Mouse (Mus musculus) embryo, embryonic 10.5 days (tissue): ENCODE results near the gene Mta3.
A peak's percentile ranks its signal among the peaks of the same experiment; 100 is the strongest.
"Not testable (repeated sequence)": the region's sequence is repeated elsewhere in the genome, so short reads cannot be mapped to it uniquely, and the experiment has no call there.

Experiments
- DNase-seq: peaks from one replicate; pipeline ENCODE4 v3.0.0-alpha.2; 2015; ENCODE audit warnings: low spot score

Gene Mta3

DNA sequence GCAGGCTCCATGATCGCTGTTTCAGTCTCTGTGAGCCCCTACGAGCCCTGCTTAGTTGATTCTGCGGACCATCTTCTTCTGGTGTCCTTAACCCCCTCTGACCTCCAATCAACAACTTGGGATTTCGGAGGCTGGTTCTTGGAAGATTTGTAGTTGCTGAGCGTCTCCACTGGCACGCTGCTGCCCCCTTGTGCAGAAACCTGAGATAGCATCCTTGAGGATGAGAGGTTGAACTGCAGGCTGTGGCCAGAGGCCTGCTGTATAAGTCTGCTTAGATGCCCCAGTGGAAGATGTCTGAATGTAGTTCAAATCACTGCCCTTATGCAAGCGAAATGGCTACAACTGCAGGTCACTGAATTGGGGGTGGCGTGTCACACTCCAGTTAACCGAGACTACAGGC lies 144.5 kb downstream of the Mta3 start:
- DNase-seq: peak; percentile 96

DNA sequence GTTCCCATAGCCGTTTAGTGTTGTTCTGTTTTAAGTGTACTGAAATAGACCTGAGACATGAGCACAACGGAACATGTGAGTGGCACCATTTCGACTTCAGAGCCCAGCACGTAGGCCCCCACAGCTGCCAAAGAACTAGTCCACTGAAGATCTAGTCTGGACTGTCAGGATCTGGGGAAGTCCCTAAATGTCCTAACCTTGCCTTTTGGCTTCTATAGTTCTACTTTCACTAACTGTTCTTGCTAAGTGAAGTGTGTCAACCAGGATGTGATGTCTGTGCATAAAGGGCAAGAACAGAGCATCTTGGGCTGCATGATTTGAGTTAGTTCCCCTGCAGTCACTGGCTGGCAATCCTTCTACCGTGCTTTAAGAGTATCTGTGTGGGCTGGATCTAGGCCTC lies 144.9 kb downstream of the Mta3 start:
- DNase-seq: no peak

DNA sequence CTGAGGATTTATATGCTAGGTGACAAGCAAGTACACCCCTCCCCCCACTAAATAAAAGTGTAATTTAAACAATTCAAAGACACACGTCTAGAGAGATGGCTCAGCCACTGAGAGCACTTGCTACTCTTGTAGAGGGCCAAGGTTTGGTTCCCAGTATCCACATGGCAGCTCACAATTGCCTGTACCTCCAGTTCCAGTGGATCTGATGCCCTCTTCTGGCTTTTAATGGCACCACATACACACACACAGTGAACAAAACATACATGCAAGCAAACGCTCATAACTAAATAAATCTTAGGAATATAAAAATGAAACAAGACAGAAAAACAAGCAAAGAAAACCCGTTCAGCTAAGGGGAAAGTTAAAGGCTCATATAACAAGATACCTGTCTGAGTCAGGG lies 147.9 kb downstream of the Mta3 start:
- no peak for DNase-seq

DNA sequence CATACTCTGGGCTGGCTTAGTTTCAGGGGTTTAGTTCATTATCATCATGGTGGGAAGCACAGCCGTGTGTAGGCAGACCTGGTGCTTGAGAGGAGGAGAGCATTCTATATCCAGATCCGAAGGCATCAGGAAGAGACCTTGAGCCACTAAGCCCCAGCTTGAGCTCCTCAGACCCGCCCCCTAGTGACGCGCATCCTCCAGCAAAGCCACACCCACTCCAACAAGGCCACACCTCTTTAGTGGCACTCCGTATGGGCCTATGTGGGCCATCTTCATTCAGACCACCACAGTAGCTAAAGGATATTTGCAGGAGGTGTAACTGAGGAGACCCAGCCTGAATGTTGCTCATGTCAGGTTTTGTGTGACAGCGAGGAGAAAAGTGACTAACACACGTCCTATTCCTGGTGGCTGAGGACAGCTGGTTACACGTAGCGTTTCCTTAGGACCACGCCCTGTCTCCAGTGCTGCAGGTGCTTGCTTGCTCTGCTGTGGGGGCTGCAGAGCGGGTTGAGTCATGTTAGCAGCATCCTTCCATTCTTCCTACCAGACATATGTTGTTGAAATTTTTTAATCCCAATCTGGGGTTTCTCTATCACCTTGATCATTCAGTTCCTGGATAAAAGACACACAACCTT lies 148.4 kb downstream of the Mta3 start:
- DNase-seq: peak; percentile 53

DNA sequence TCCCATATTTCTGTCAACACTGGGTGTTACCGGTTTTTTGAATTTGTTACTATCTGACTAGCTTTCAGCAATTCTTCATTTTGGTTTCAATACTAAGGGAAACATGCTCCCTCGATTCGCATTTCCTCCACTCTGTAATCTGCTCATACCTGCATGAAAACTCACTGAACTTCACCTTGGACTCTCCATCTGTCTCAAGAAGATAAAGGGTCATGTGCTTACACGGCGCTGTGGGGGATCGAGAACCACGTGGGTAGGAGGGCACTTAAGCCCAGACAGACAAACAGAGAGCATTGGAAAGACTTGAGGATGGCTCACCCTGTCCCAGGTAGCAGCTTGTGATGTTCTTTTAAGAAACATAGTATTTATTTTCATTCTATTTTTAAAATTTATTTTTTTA lies 152.4 kb downstream of the Mta3 start:
- no peak for DNase-seq

DNA sequence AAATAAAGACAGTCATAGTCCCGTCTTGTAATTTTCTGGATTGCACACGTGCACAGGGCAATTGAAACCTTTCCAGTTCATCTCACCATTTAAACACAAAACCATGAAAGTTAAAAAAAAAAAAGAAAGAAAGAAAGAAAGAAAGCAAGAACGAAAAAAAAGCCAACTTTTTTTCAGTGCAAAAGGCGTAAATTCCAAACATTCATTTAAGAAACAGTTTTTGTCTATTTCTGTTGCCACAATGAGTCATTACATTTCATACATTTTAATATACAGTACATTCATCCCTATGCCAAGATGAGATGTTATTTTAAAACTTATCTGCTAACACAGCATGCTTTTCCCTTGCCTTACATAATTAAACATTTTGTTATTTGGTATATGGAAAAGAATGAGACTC lies 153.7 kb downstream of the Mta3 start:
- DNase-seq: no peak

DNA sequence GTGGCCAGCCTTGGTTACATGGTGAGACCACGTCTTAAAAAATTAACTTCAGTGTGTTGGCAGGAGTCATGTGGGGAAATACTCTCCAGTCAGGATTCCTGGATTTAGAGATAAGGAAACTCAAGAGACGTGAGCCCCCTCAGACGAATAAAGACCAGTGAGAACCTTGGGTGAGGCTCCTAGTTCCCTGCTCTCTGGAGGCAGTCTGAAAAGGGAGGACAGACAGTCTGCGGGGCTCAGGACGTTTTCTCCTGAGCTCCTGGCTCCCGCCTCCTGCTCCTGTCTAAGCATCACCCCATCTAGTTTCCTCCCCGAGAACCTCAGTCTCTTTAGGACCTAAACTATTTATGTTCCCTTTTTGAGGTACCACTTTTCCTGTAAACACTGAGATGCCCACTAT lies 154.3 kb downstream of the Mta3 start:
- DNase-seq: no peak

DNA sequence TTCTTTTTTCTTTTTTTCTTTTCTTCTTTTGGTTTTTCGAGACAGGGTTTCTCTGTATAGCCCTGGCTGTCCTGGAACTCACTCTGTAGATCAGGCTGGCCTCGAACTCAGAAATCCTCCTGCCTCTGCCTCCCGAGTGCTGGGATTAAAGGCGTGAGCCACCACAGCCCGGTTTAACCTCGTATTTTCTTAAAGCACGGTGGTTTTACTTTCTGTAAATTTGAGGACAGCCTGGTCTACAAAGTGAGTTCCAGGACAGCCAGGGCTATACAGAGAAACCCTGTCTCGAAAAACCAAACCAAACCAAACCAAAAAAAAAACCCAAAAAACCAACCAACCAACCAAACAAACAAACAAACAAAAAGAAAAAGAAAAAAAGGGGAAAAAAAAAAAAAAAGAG lies 155.0 kb downstream of the Mta3 start:
- not testable (repeated sequence) for DNase-seq

DNA sequence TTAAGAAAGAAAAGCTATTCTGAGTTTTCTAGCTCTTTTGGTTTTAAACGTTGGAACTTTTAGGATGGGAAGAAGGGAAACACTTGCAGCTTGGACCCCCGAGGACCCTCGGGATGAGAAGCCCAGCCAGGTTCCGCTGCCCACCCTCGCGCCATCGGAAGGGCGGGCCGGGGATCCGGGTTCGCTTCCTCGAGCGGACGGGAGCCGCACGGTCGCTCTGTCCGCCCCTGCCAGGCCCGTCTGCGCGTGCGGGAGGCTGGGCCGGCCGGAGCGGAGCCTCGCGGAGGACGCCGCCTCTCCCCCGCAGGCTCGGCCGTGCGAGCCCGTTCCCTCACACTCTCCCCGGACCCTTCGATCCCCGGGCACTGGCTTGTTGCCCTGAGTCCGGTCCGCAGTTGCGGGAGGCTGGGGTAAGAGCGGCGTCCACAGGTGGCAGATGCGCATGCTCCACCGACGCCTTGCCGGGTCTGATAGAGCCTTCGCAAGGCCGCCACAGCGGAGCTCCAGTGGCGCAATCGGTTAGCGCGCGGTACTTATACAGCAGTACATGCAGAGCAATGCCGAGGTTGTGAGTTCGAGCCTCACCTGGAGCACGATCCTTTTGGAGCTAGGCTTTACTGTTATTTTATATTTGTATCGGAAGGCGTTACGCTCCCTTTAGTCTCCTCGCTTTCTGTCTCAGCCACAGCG lies 155.6 kb downstream of the Mta3 start:
- peak; percentile 96 for DNase-seq

DNA sequence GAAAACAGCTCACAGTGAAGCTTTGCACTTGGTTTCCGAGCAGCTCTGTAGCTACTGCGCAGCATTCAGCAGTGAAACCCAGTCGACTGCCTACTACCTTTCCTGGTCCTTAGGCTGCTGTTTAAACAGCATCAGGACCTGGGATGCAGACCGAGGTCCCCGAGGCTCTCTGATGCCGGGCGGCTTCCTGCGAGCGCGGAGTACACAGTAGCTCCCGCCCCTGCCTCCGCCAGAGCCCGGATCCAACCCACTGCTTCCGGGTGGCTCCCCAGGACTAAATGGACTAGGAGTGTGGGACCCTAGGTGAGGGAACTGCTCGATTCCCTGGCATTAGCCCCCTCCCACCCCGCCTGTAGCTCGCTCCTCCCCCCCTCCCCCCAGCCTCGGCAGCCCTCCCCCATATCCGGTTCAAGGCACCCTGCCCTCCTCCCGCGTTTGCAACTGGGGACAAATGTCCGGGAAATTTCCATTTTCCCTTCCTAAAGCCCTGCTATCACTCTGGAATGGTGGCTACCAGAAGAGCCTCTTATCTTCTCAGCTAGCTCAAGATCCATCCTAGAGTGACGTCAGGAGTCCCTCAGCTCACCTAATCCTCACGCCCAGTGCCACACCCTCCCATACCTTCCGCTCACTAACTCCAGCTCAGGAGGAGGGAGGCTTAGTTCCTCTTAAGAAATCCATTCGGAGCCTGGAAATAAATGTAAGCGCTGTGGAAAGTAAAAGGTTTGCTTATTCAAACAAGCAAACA lies 156.3 kb downstream of the Mta3 start:
- peak; percentile 69 for DNase-seq

DNA sequence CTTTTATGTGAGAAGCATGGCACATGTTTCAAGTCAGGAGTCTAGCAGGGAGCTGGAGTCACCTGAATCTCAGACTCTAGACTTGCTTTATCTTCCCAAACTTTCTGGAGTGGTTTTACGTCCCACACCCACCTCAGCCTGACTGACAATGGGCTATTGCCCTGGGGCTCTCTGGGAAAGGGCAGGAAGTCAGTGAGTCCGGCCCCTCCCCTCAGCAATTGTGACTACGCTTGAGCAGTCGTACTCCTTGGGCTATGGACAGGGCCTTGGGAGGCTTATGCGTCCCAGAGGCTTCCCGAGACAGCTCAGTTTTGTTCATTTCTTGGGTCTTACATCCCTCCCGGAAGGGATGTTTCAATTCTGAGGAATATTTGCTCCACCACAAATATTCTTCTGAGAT lies 159.4 kb downstream of the Mta3 start:
- no peak for DNase-seq

DNA sequence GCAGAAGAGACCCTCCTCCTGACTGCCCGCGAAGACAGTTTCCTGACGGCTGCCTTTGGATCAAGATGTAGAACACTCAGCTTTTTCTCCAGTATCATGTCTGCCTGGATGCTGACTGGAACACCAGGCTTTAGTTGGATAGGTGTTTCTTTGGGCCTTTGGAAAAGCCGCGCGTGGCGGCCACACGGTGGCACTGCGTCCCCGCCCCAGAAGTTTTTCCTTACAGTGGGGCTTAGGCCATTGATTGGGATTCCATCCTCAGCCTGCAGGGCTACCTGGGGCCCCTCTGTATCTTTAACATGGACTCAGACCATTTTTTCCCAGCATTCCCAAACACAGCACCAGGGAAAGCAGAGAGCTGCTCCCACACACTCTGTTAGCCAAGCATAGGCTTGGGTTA lies 160.6 kb downstream of the Mta3 start:
- DNase-seq: peak; percentile 83

DNA sequence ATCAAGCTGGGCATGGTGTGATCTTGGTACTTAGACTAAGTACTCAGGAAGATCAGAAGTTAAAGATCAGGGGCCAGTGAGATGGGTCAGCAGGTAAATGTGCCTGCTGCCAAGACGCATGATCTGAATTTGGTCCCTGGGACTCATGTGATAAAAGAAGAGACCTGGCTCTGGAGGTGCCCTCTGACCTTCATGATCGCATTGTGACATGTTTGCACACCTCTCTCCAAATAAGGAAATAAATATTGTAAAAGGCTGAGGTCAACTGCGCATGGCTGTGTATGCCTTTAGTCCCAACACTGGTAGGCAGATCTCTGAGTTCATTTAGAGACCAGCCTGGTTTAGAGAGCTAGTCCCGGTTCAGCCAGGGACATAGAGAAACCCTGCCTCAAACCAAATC lies 164.4 kb downstream of the Mta3 start:
- DNase-seq: no peak
